Mouse (Mus musculus) bone marrow macrophage, adult 2 months (primary cell): ENCODE measurements around the gene Mmadhc.

ENCODE experiments used
- CTCF ChIP-seq: IDR thresholded peaks from 2 replicates; pipeline ENCODE4 v1.5.1; 2012; ENCODE audit warnings: low read depth, mild to moderate bottlenecking, low read length, moderate library complexity
- POLR2A ChIP-seq: IDR thresholded peaks from 2 replicates; pipeline ENCODE4 v1.6.1; 2012; ENCODE audit warnings: mild to moderate bottlenecking, low read depth, low read length, borderline replicate concordance

DNA sequence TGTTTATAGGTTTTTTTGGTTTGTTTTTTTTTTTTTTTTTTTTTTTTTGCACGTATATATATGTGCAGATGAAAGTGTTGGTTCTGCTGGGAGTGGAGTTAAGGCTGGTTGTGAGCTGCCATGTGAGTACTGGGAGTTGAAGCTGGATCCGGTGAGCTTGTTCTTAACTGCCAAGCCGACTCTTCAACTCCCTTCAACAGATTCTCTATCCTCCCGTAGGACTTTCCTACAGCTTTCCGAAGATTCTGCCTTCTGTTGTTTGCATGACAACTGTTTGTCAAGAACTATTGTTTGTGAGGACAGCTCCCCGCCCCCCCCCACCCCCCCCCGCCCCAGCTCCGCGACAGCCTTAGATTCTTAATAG lies 368 bp upstream of the Mmadhc start:
- TF ChIP-seq CTCF (no peak), POLR2A (no peak)
